Mouse (Mus musculus): ENCODE results near the gene Cnfn. TPM values are rescaled to one million over a fixed set of nuclear protein-coding genes. Genes with fewer than 3 reads are reported as not detected.

The Cnfn gene
- total RNA-seq (2023; ENCODE audit: inconsistent age) = not detected in 4 replicates

GRCm38 (mm10) chr7:25369058-25369749 is at the start of gene Cnfn:
TSS of gene Cnfn (minus strand) at chr7:25369724.

GRCm38 (mm10) chr7:25412833-25413441 is 43.4 kb upstream of the Cnfn start, which contains the start of gene Cxcl17:
TSS of gene Cxcl17 (minus strand) at chr7:25412886.

DNA sequence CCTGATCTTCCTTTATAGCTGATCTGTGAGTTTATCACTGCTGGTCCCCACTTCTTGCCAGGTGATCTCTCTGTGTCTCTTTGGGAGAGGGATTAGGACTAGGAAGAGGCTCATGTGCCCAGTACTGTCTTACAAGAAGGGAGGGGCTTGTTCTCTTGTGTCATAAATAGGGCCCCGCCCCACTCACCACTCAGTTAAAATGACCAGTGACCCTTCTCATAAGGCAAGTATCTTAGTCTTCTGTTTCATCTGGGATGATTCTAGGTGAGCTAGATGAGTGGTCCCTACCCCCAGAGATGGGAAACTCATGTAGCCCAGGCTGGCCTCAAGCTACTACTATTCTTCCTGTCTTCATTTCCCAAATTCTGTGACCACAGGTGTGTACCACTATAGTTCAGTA is 29.1 kb upstream of the Cnfn start, which contains the start of gene Lipe:
Gene Lipe, minus strand, starts transcription at position 101 of the 400 bp plus-strand sequence.

Other genes with a start within 250 kb of the Cnfn start
- 156 to 187 TPM (median 177 TPM) in 4 replicates for gene Pou2f2, start 190.0 kb downstream of the Cnfn start, total RNA-seq (2023; ENCODE audit: inconsistent age)
- 71.2 to 82.1 TPM (median 74.6 TPM) in 4 replicates for gene Dedd2, start 149.1 kb downstream of the Cnfn start, total RNA-seq (2023; ENCODE audit: inconsistent age)
- gene Zfp526, start 148.3 kb downstream of the Cnfn start, total RNA-seq (2023; ENCODE audit: inconsistent age) = 12.5 to 14.9 TPM (median 13.9 TPM) in 4 replicates
- 86.7 to 89.1 TPM (median 88.1 TPM) in 4 replicates for gene Gsk3a, start 131.9 kb downstream of the Cnfn start, total RNA-seq (2023; ENCODE audit: inconsistent age)
- 14.7 to 23.8 TPM (median 21.3 TPM) in 4 replicates for gene Erf, start 119.0 kb downstream of the Cnfn start, total RNA-seq (2023; ENCODE audit: inconsistent age)
- gene Cic, start 102.0 kb downstream of the Cnfn start, total RNA-seq (2023; ENCODE audit: inconsistent age) = 289 to 336 TPM (median 319 TPM) in 4 replicates
- 47.3 to 63.0 TPM (median 55.7 TPM) in 4 replicates for gene Pafah1b3, start 71.7 kb downstream of the Cnfn start, total RNA-seq (2023; ENCODE audit: inconsistent age)
- gene Prr19, start 68.3 kb downstream of the Cnfn start, total RNA-seq (2023; ENCODE audit: inconsistent age) = not detected in 4 replicates
- gene Tmem145, start 63.6 kb downstream of the Cnfn start, total RNA-seq (2023; ENCODE audit: inconsistent age) = not detected in 4 replicates
- 1.7 to 2.1 TPM (median 1.9 TPM) in 4 replicates for gene Megf8, start 52.6 kb downstream of the Cnfn start, total RNA-seq (2023; ENCODE audit: inconsistent age)
- gene Lipe, start 29.0 kb upstream of the Cnfn start, total RNA-seq (2023; ENCODE audit: inconsistent age) = 32.7 to 37.1 TPM (median 35.2 TPM) in 4 replicates
- not detected in 4 replicates for gene Cxcl17, start 43.2 kb upstream of the Cnfn start, total RNA-seq (2023; ENCODE audit: inconsistent age)
- 43.2 to 52.4 TPM (median 46.4 TPM) in 4 replicates for gene Ceacam1, start 107.9 kb upstream of the Cnfn start, total RNA-seq (2023; ENCODE audit: inconsistent age)
- 7.9 to 11.4 TPM (median 9.8 TPM) in 4 replicates for gene Ceacam2, start 170.1 kb upstream of the Cnfn start, total RNA-seq (2023; ENCODE audit: inconsistent age)
- not detected in 4 replicates for gene Erich4, start 246.2 kb upstream of the Cnfn start, total RNA-seq (2023; ENCODE audit: inconsistent age)
- gene Dmac2, start 249.7 kb upstream of the Cnfn start, total RNA-seq (2023; ENCODE audit: inconsistent age) = 82.5 to 103 TPM (median 91.1 TPM) in 4 replicates